11 mouse cellular contexts compared by ENCODE assay signal in genomic region chr5:90603407-90603923, GRCm38 (mm10). TPM values are rescaled to one million over a fixed set of nuclear protein-coding genes. Genes with fewer than 3 reads are reported as not detected.
DNase-seq lines count a peak whose midpoint lies in the region; ATAC-seq and TF ChIP-seq lines count a peak whose summit lies in the region.
"Had no signal": no experiment of that assay in that cellular context is flagged by ENCODE, and none has a peak within 500 bp of the region (broad histone marks: within the 10 kb centered on the region; RNA-seq: fewer than 3 reads in every experiment).

No protein-coding gene starts in this region.

- no peak overlapping the region for H3K4me3 ChIP-seq in left cerebral cortex, adult 2 months
- H3K4me3 ChIP-seq in embryonic fibroblast, embryonic 13.5 days (ENCODE audit: insufficient read depth, low read length): no peak overlapping the region
- no peak overlapping the region for H3K4me3 ChIP-seq in intestine, embryonic 15.5 days (replicated peaks)
- H3K4me3 ChIP-seq: midbrain, embryonic 12.5 days had no signal

- intact Hi-C loops in left cerebral cortex, adult 2 months (cut with DNase I): loop anchor here (10.0 kb wide), 1 partner anchor 301 kb away; the partner anchor contains the start of gene Cxcl2

- no peak for DNase-seq in left cerebral cortex, adult 2 months (ENCODE audit: extremely low spot score in 1 of 2, low spot score in 2 of 2)
- DNase-seq in left cerebral cortex, adult 11 months (ENCODE audit: low spot score): no peak
- no peak for DNase-seq in urinary bladder, postnatal 4 days (ENCODE audit: low spot score in 2 of 2)
- no peak for DNase-seq in MN1 (ENCODE audit: low spot score)
- no peak for DNase-seq in spleen, postnatal 14 days (ENCODE audit: low spot score in 2 of 2)
- DNase-seq: cerebellum, adult 11-12 months; layer of hippocampus, adult 9-11 months had no signal

- TF ChIP-seq POLR2A in embryonic fibroblast, embryonic 13.5 days (IDR thresholded peaks at IDR 0.05; ENCODE audit: low read depth, low read length): no peak

- H3K27me3 ChIP-seq in intestine, embryonic 15.5 days (replicated peaks): no peaks in the 10 kb centered on the region
- H3K27me3 ChIP-seq: midbrain, embryonic 12.5 days had no signal

- TF ChIP-seq CTCF in left cerebral cortex, adult 2 months (IDR thresholded peaks at IDR 0.05): no peak
- no peak for TF ChIP-seq CTCF in embryonic fibroblast, embryonic 13.5 days (IDR thresholded peaks at IDR 0.05; ENCODE audit: borderline replicate concordance, insufficient read depth, low read length)

- H3K4me2 ChIP-seq in intestine, embryonic 15.5 days (replicated peaks): peak overlapping the region; percentile 39
- H3K4me2 ChIP-seq: midbrain, embryonic 12.5 days had no signal

- no peak overlapping the region for H3K9ac ChIP-seq in intestine, embryonic 15.5 days
- H3K9ac ChIP-seq: midbrain, embryonic 12.5 days had no signal

- ATAC-seq in intestine, embryonic 15.5 days: peak; percentile 79
- peak; percentile 42 for ATAC-seq in megakaryocyte progenitor cell, adult 5-6 weeks (replicated peaks; ENCODE audit: poor library complexity)

- peaks cover 11% of the 10 kb centered on the region for H3K4me1 ChIP-seq in embryonic fibroblast, embryonic 13.5 days (ENCODE audit: control insufficient read depth, insufficient read depth, low read length)
- H3K4me1 ChIP-seq in intestine, embryonic 15.5 days (replicated peaks): 0 out of 2 replicates have a peak, but pooled peaks cover 2% of the 10 kb centered on the region
- H3K4me1 ChIP-seq: midbrain, embryonic 12.5 days had no signal

- no peaks in the 10 kb centered on the region for H3K36me3 ChIP-seq in intestine, embryonic 15.5 days
- H3K36me3 ChIP-seq: midbrain, embryonic 12.5 days had no signal

- H3K9me3 ChIP-seq in intestine, embryonic 15.5 days: no peaks in the 10 kb centered on the region
- H3K9me3 ChIP-seq: midbrain, embryonic 12.5 days had no signal

- WGBS in intestine, embryonic 15.5 days: 19% methylated on average over 13 of the region's 13 CpGs

- H3K27ac ChIP-seq in left cerebral cortex, adult 2 months: peak overlapping the region; percentile 21; the same call in 1 of the 2 replicates
- 0 out of 2 replicates have a peak overlapping the region, but pooled peaks have one; percentile 38 for H3K27ac ChIP-seq in embryonic fibroblast, embryonic 13.5 days (ENCODE audit: insufficient read depth, low read length)
- H3K27ac ChIP-seq in intestine, embryonic 15.5 days: no peak overlapping the region
- H3K27ac ChIP-seq: midbrain, embryonic 12.5 days had no signal

RNA-seq across cellular contexts. Expression of gene Rassf6, which starts 37.0 kb away (rescaled TPM):
- total RNA-seq in left cerebral cortex, adult 2 months (2021): 1 to 10 TPM; 1.6 to 2.3 TPM
- polyA plus RNA-seq in embryonic fibroblast, embryonic 13.5 days (2011; ENCODE audit: insufficient read length, low read depth, missing spikeins): 4.6 and 6.7 TPM in 2 replicates
- polyA plus RNA-seq in intestine, embryonic 15.5 days (2015; fragmentation: Nextera tagmentation; extraction: Ambion mirVana): 26.9 and 29.0 TPM in 2 replicates
- 0.52 TPM in 1 of 2 replicates, not detected in the other for total RNA-seq in megakaryocyte progenitor cell, adult 5-6 weeks (2015)
- total RNA-seq in megakaryocyte progenitor cell, adult 5-6 weeks (2017): not detected in 2 replicates

RNA-seq across cellular contexts. Expression of gene 5830473C10Rik, which starts 42.6 kb away (rescaled TPM):
- under 1 TPM; 0.14 to 0.18 TPM for total RNA-seq in left cerebral cortex, adult 2 months (2021)
- polyA plus RNA-seq in embryonic fibroblast, embryonic 13.5 days (2011; ENCODE audit: insufficient read length, low read depth, missing spikeins): not detected in 2 replicates
- 0.06 TPM in 1 of 2 replicates, not detected in the other for polyA plus RNA-seq in intestine, embryonic 15.5 days (2015; fragmentation: Nextera tagmentation; extraction: Ambion mirVana)
- not detected in 2 replicates for total RNA-seq in megakaryocyte progenitor cell, adult 5-6 weeks (2015)
- total RNA-seq in megakaryocyte progenitor cell, adult 5-6 weeks (2017): not detected in 2 replicates
- polyA plus RNA-seq: midbrain, embryonic 12.5 days had no signal
